Mouse (Mus musculus) C2C12 (cell line): ENCODE data around the gene Scn1b. TPM values are rescaled to one million over a fixed set of nuclear protein-coding genes. Genes with fewer than 3 reads are reported as not detected.

Experiments
- H3K27me3 ChIP-seq: one replicate; pipeline ENCODE4 v1.6.1; 2011; ENCODE audit not compliant: control insufficient read depth, insufficient read depth, insufficient read length
- H3K36me3 ChIP-seq: one replicate; pipeline ENCODE4 v1.6.1; 2011; ENCODE audit not compliant: control insufficient read depth, insufficient read depth
- H3K4me3 ChIP-seq: one replicate; pipeline ENCODE4 v1.5.1; 2011; ENCODE audit warnings: mild to moderate bottlenecking, control low read depth; ENCODE audit not compliant: poor library complexity, insufficient read depth, severe bottlenecking
- H3K79me2 ChIP-seq: one replicate; pipeline ENCODE4 v1.6.1; 2011; ENCODE audit not compliant: control insufficient read depth, insufficient read depth
- H3K79me3 ChIP-seq: one replicate; pipeline ENCODE4 v1.6.1; 2011; ENCODE audit warnings: low read depth, control low read depth
- H3ac ChIP-seq: one replicate; pipeline ENCODE3; 2011; ENCODE audit warnings: low read depth; ENCODE audit not compliant: control insufficient read depth, insufficient read length
- CEBPB ChIP-seq: IDR thresholded peaks from one replicate; pipeline ENCODE4 v1.6.1; 2011; ENCODE audit warnings: low read depth, mild to moderate bottlenecking, control low read depth, moderate library complexity
- CTCF ChIP-seq: IDR thresholded peaks from one replicate; pipeline ENCODE4 v1.5.1; 2011; ENCODE audit not compliant: control insufficient read depth, insufficient read depth, insufficient read length
- FOSL1 ChIP-seq: IDR thresholded peaks from one replicate; pipeline ENCODE4 v1.8.0; 2011; ENCODE audit warnings: mild to moderate bottlenecking, low read length; ENCODE audit not compliant: poor library complexity, insufficient read depth, severe bottlenecking
- MAX ChIP-seq: IDR thresholded peaks from one replicate; pipeline ENCODE4 v1.6.1; 2011; ENCODE audit warnings: mild to moderate bottlenecking, control low read depth
- MYOD1 ChIP-seq: IDR thresholded peaks from one replicate; pipeline ENCODE4 v1.6.1; 2011; ENCODE audit warnings: low read depth; ENCODE audit not compliant: control insufficient read depth, insufficient read length
- MYOG ChIP-seq: IDR thresholded peaks from one replicate; pipeline ENCODE4 v1.6.1; 2011; ENCODE audit not compliant: control insufficient read depth, insufficient read length; ENCODE audit errors: extremely low read depth
- USF1 ChIP-seq: IDR thresholded peaks from one replicate; pipeline ENCODE4 v1.6.1; 2011; ENCODE audit warnings: low read depth, mild to moderate bottlenecking, control low read depth, moderate library complexity
- polyA plus RNA-seq: library from polyadenylated mRNA; unstranded; fragments of >200 nt; fragmentation: generic; extraction: Trizol; gene quantifications from one replicate; pipeline ENCODE4 v1.2.1, GENCODE M21; 2012; ENCODE audit warnings: missing spikeins

The Scn1b gene
- polyA plus RNA-seq, 1 experiment = 2.3 TPM

DNA sequence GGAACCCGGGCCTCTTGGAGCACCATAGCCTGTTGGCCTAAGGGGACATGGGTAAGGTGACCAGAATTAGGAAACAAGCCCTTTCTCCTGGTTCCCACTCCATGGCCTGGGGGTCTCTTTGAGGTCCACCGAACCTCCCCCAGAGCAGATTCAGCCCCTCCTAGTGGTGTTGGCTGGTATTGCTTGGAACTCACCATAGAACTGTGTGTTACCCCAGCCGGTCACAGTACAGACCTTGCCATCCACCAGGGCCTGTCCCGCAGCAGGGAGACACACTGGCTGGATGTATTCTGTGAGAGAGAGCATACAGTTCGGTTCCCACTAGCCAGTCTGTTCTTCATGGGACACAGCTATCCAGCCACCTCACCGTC, 27.2 kb downstream of the Scn1b start:
- Histone ChIP-seq H3K27me3 (peaks cover 35% of the 10 kb centered on the region), H3K79me2 (no peaks in the 10 kb centered on the region), H3ac (no peak overlapping the region), H3K4me3 (no peak overlapping the region), H3K79me3 (no peaks in the 10 kb centered on the region), H3K36me3 (no peaks in the 10 kb centered on the region)
- TF ChIP-seq MYOG (no peak), USF1 (no peak), FOSL1 (no peak), MAX (no peak), CTCF (no peak), CEBPB (no peak), MYOD1 (no peak)

- Histone ChIP-seq H3K79me3 (no peaks in the 10 kb centered on the region), H3K36me3 (no peaks in the 10 kb centered on the region), H3K79me2 (no peaks in the 10 kb centered on the region), H3K27me3 (peaks cover 32% of the 10 kb centered on the region), H3ac (no peak overlapping the region), H3K4me3 (no peak overlapping the region)
- TF ChIP-seq CTCF = no peak
- TF ChIP-seq FOSL1 = no peak
- TF ChIP-seq CEBPB = no peak
- no peak for TF ChIP-seq MYOG
- no peak for TF ChIP-seq MAX
- no peak for TF ChIP-seq MYOD1
Measured at GRCm38 (mm10) chr7:31098697-31099611, 27.8 kb downstream of the Scn1b start.

- peak; percentile 86 for TF ChIP-seq CTCF
- TF ChIP-seq MYOG = no peak
- Histone ChIP-seq H3K36me3 (no peaks in the 10 kb centered on the region), H3K4me3 (no peak overlapping the region), H3K27me3 (peaks cover 28% of the 10 kb centered on the region), H3K79me2 (no peaks in the 10 kb centered on the region), H3ac (no peak overlapping the region), H3K79me3 (no peaks in the 10 kb centered on the region)
Measured at GRCm38 (mm10) chr7:31097583-31098248, 29.1 kb downstream of the Scn1b start.

GRCm38 (mm10) chr7:31096892-31097564, 29.8 kb downstream of the Scn1b start:
- Histone ChIP-seq H3ac (no peak overlapping the region), H3K79me2 (no peaks in the 10 kb centered on the region), H3K79me3 (no peaks in the 10 kb centered on the region), H3K36me3 (no peaks in the 10 kb centered on the region), H3K27me3 (peaks cover 29% of the 10 kb centered on the region), H3K4me3 (no peak overlapping the region)
- TF ChIP-seq MYOD1 (no peak), MYOG (no peak), USF1 (no peak), CTCF (no peak), FOSL1 (no peak), MAX (no peak), CEBPB (no peak)

DNA sequence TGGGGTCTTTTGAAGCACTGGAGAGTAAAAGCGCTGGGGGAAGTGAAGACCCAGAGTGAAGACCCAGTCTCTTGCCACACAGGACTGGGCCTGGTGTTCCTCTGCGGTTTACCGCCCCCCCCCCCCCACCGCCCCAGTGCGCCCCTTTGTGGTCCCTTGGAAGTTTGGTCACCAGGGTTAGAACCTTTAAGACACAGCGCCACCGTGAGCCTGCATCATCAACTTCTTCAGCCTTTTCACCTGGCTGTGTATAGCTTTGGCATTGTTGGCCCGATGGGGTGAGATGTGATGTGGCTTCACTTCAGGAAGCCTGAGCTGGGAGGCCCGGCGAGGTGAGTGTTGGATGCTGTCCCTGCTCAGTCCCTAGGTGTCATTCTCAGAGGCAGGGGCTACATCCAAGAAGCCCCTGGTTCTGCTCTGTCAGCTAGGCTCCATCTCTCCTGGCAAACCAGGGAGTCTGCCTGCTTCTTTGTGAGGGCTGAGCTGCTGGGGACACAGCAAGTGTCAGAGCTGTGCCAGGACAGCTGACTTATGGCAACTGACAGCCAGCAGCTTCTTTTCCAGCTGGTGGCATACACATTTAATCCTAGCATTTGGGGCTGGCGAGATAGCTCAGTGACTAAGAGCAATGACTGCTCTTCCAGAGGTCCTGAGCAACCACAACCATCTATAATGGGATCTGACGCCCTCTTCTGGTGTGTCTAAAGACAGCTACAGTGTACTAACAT, 31.9 kb downstream of the Scn1b start:
- Histone ChIP-seq H3K79me3 (no peaks in the 10 kb centered on the region), H3K4me3 (no peak overlapping the region), H3ac (no peak overlapping the region), H3K79me2 (no peaks in the 10 kb centered on the region), H3K27me3 (peaks cover 32% of the 10 kb centered on the region), H3K36me3 (no peaks in the 10 kb centered on the region)
- no peak for TF ChIP-seq MYOD1
- TF ChIP-seq MAX = no peak
- TF ChIP-seq CTCF = no peak
- TF ChIP-seq FOSL1 = no peak
- TF ChIP-seq CEBPB = no peak
- no peak for TF ChIP-seq MYOG
- no peak for TF ChIP-seq USF1
